Mouse (Mus musculus): ENCODE data around the gene Apoa1. TPM values are rescaled to one million over a fixed set of nuclear protein-coding genes. Genes with fewer than 3 reads are reported as not detected.
A peak's percentile ranks its signal among the peaks of the same experiment; 100 is the strongest.

The Apoa1 gene
- polyA plus RNA-seq, 1 experiment, result not detected

- TF ChIP-seq USF1 (IDR thresholded peaks at IDR 0.05; ENCODE audit: low read depth) (no peak), MYOG (IDR thresholded peaks at IDR 0.05; ENCODE audit: control insufficient read depth in 1 of 3, insufficient read depth in 1 of 3, insufficient read length in 2 of 3, low read depth in 2 of 3) (peak in 1 of 3 experiments; percentile 11)
- Histone ChIP-seq H3K27me3 (ENCODE audit: control insufficient read depth, insufficient read depth, insufficient read length) (peaks cover 10% of the 10 kb centered on the region), H3K4me2 (ENCODE audit: low read depth) (peak overlapping the region; percentile 89), H3K4me3 (peak overlapping the region; percentile 80), H3ac (ENCODE audit: control insufficient read depth, insufficient read length) (no peak overlapping the region), H3K79me2 (ENCODE audit: control insufficient read depth, insufficient read depth) (peaks cover 9% of the 10 kb centered on the region), H3K36me3 (ENCODE audit: control insufficient read depth, insufficient read depth) (peaks cover 33% of the 10 kb centered on the region)
Observed at GRCm38 (mm10) chr9:46274494-46274893, 46.1 kb downstream of the Apoa1 start.

Other genes with a start within 250 kb of the Apoa1 start
- gene Pafah1b2, start 215.9 kb upstream of the Apoa1 start, polyA plus RNA-seq (2012; fragmentation: generic; extraction: Trizol), result 86.8 TPM
- gene Sik3, start 215.8 kb upstream of the Apoa1 start, polyA plus RNA-seq (2012; fragmentation: generic; extraction: Trizol), result 29.4 TPM
- gene Apoc3, start 7.1 kb downstream of the Apoa1 start, polyA plus RNA-seq (2012; fragmentation: generic; extraction: Trizol), result not detected
- gene Apoa4, start 12.1 kb downstream of the Apoa1 start, polyA plus RNA-seq (2012; fragmentation: generic; extraction: Trizol), result not detected
- not detected for gene Apoa5, start 40.1 kb downstream of the Apoa1 start, polyA plus RNA-seq (2012; fragmentation: generic; extraction: Trizol)
- 33.1 TPM for gene Zpr1, start 44.5 kb downstream of the Apoa1 start, polyA plus RNA-seq (2012; fragmentation: generic; extraction: Trizol)
- 9.5 TPM for gene Bud13, start 54.4 kb downstream of the Apoa1 start, polyA plus RNA-seq (2012; fragmentation: generic; extraction: Trizol)
- gene 4931429L15Rik, start 91.4 kb downstream of the Apoa1 start, polyA plus RNA-seq (2012; fragmentation: generic; extraction: Trizol), result not detected